Mouse (Mus musculus) CD4-positive, CD25-positive, alpha-beta regulatory T cell (primary cell): ENCODE measurements around the gene Asb13. TPM values are rescaled to one million over a fixed set of nuclear protein-coding genes. Genes with fewer than 3 reads are reported as not detected.

Experiments used
- polyA plus RNA-seq: library from polyadenylated mRNA; unstranded; fragments of 100-300 nt; shearing (Covaris generic); gene quantifications from one replicate; pipeline ENCODE4 v1.2.1, GENCODE M21; 2017

Gene Asb13
- 40.1 TPM for polyA plus RNA-seq

DNA sequence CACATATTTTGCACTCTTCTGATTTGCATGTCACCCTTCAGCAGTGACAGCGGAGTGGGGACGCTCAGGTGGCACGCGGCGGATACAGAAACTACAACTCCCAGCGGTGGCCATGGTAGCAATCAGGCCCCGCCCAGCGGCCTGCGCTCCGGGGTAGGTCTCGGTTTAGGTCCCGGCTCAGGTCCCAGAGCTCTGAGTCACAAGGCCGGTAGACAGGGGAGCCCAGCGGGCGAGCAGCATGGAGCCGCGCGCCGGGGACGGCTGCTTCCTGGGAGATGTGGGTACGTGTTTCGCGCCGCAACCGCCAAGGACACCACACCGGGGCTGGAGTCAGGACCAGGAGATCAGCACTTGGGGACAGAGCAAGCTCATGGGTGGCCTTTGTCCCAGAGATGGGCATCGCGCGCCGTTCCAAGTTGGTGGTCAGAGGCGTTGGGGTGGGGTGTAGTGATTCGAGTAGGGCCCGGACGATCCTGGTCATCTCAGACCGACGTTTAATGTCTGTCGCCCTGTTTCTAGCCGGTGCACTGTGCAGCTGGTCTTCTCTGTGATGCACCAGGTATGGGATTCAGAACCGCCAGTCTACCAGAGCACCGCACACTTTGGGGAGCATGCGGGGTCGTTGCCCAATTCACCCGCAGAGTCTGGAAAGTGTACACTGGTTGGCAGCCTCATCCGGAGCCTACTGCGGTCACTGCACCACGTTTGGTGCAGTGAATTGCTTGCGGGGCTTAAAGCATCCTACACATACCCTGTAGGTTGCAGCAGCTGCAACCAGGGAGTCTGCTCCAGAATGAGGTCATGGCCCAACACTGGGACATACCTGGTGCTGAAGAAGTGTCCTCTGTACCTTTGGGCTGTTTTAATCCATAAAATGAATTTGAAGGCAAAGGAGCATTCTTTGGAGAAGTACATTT, at the start of gene Asb13:
Gene Asb13 (plus strand): TSS at position 138 of the 917 bp plus-strand sequence.

DNA sequence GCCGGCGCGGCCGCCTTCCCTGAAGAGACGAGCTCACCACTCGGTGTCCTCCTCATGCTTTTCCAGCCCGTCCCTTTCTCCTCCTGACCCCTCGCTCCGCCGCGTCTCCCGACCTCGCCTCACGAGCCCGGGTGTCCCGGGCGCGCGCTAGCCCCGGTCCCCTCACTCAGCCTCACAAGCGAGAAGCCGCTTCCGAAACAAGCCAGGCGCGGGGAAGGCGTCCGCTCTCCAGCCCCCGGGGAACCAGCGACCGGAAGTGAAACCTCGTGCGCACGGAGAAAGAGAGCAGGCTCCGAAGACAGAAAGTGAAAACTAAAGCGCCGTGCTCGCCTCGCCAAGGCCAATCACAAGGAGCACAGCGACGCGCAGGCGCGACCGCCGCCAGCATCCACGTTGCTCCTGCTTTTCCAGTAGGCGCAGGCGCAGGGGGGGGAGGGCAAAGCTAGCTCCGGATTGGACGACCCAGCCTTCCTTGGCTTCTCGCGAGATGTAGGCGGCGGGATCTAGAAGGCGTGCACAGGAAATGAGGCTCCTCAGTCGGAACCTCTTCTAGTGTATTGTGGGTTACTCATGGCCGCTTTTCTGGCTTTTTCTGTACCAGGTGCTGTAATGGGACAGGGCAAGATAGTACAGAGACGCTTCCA, 22.9 kb upstream of the Asb13 start, which contains the start of gene Fam208b:
Gene Fam208b (minus strand): TSS at position 314 of the 644 bp plus-strand sequence.

Other genes with a start within 250 kb of the Asb13 start
- gene Gdi2, start 96.0 kb upstream of the Asb13 start, polyA plus RNA-seq = 325 TPM
- 44.8 TPM for gene Fam208b, start 22.9 kb upstream of the Asb13 start, polyA plus RNA-seq
- gene Calml3, start 170.3 kb downstream of the Asb13 start, polyA plus RNA-seq = not detected
- gene Calm4, start 203.7 kb downstream of the Asb13 start, polyA plus RNA-seq = not detected
- not detected for gene Calm5, start 220.1 kb downstream of the Asb13 start, polyA plus RNA-seq